Mouse (Mus musculus) mature B cell (primary cell): ENCODE data around the gene Rap2a.

Source experiments
- in situ Hi-C: fragments of 300-500 bp; cut with MboI; formaldehyde crosslinking; loops from 2 replicates; pipeline ENCODE4 v1.14.3; 2019

Gene Rap2a

DNA sequence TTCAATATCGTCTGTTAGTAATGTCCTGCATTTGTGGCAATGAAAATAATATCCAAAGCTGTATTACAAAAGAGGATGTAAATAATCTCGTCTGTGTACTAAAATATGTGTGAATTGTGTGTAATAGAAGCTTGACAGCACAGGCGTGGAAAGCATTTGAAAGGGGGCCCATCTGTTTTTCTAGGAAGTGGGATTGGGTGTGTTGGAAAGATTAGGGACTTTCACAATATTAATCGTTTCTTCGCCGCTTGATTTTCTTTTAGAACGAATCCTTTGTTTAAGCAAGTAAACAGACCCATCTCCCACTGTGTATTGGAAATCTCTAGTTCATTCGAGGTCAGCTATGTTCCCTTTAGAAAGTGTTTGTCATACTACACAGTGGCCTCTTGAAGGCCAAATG lies 64.2 kb downstream of the Rap2a start:
- in situ Hi-C loops: no loop called here

DNA sequence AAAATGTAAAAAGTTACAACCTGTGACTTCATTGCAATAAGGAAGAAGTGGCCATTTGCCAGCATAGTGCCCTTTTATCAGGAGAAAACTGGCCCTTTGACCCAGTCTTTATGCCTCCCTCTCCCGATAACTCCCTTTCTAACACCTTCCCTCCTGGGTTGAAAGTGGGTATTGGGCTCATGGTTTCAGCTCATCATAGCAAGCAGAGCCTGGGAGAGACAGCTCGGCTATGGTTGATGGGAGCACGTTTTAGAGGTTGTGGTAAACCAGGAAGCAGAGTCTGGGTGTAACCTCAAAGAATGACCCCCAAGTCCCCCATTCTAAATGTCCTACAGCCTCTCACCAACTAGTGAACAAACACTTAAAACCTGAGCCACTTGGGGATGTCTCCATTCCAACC lies 64.7 kb downstream of the Rap2a start:
- in situ Hi-C loops: no loop called here

- in situ Hi-C loops: no loop called here
Measured at GRCm38 (mm10) chr14:120543846-120544245, 65.6 kb downstream of the Rap2a start.

DNA sequence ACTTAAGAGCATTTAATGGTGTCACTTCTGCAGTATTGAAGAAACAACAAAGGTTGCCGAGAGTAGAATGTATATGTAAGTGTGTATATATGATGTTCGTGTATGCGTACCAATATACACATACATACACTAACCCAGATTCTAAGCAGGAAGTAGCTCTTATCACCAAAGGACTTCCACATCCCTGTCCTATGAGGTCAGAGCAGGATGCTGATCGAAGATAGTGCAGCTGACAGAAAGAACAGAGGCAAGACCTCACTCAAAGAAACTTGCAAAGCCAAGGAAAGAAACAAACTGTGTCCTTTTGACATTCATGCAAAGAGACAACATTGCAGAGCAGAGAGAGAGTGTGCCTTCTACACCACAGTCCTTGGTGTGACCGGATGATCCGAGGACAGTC lies 66.3 kb downstream of the Rap2a start:
- in situ Hi-C loops: no loop called here

- in situ Hi-C loops: no loop called here
Measured at GRCm38 (mm10) chr14:120544946-120545345, 66.7 kb downstream of the Rap2a start.
